In the genomic region with DNA sequence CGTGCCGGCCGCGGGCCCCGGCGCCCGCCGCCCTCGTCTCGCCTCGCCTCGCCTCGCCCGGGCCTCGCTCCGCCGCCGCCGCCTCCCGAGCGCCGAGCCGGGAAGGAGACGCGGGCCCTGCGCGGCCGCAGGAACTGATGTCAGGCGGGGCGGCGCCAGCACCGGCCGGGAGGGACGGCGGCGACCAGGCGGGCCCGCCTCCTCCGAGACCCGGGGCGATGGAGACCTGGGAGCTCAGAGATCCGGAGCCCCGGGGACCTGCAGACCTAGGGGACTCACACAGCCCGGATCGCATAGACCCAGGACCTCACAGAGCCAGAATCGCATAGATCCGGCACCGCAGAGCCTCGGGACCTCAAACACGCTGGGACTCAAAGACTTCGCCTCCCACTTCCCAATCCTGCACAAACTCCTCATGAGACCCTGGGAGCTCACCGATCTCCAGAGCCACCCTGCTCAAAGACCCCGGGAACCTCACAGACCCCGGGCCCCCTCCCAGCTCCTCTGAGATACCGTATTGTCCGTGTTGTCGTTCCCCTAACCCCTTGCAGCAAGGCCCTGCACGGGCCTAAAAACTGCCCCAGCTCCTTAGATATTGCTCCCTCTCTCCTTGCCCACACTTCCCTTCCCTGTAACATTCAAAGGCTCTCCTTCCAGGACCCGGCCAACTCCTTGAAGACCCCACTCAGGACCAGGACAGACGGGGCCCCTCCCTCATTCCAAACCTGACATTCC, we compare ENCODE assay signal across 8 mouse cellular contexts. TPM values are rescaled to one million over a fixed set of nuclear protein-coding genes. Genes with fewer than 3 reads are reported as not detected.
DNase-seq lines count a peak whose midpoint lies in the region; ATAC-seq and TF ChIP-seq lines count a peak whose summit lies in the region.

No protein-coding gene starts in this region.

- H3K4me1 ChIP-seq in bone marrow macrophage, adult 2 months (ENCODE audit: control insufficient read depth, insufficient read depth, low read length) = peaks cover 41% of the 10 kb centered on the region
- peaks cover 8% of the 10 kb centered on the region for H3K4me1 ChIP-seq in embryonic facial prominence, embryonic 14.5 days (ENCODE audit: control insufficient read depth, insufficient read depth, low read length)
- peaks cover 21% of the 10 kb centered on the region for H3K4me1 ChIP-seq in heart, embryonic 12.5 days (replicated peaks)
- peaks cover 14% of the 10 kb centered on the region for H3K4me1 ChIP-seq in kidney, embryonic 16.5 days (ENCODE audit: insufficient read depth, low read length)
- H3K4me1 ChIP-seq in liver, embryonic 15.5 days (replicated peaks) = peaks cover 27% of the 10 kb centered on the region
- peaks cover 7% of the 10 kb centered on the region for H3K4me1 ChIP-seq in neural tube, embryonic 11.5 days (ENCODE audit: control insufficient read depth, insufficient read depth, low read length)
- peaks cover 3% of the 10 kb centered on the region; the same call in 1 of the 2 replicates for H3K4me1 ChIP-seq in stomach, postnatal 0 days (replicated peaks; ENCODE audit: control insufficient read depth, insufficient read depth)

- TF ChIP-seq POLR2A in bone marrow macrophage, adult 2 months (IDR thresholded peaks at IDR 0.05; ENCODE audit: borderline replicate concordance, low read depth, low read length) = no peak; the same call in 1 of the 2 replicates

- no peaks in the 10 kb centered on the region for H3K9me3 ChIP-seq in embryonic facial prominence, embryonic 14.5 days (ENCODE audit: control insufficient read depth, low read length)
- H3K9me3 ChIP-seq in heart, embryonic 12.5 days (replicated peaks) = no peaks in the 10 kb centered on the region
- H3K9me3 ChIP-seq in kidney, embryonic 16.5 days (ENCODE audit: low read length) = no peaks in the 10 kb centered on the region
- no peaks in the 10 kb centered on the region for H3K9me3 ChIP-seq in liver, embryonic 15.5 days (replicated peaks)
- no peaks in the 10 kb centered on the region for H3K9me3 ChIP-seq in neural tube, embryonic 11.5 days (ENCODE audit: control insufficient read depth, low read length)
- H3K9me3 ChIP-seq in stomach, postnatal 0 days (ENCODE audit: control insufficient read depth, low read length) = no peaks in the 10 kb centered on the region

- peak; percentile 90 for ATAC-seq in embryonic facial prominence, embryonic 14.5 days (ENCODE audit: low read depth)
- peak; percentile 85 for ATAC-seq in heart, embryonic 12.5 days (ENCODE audit: insufficient number of reproducible peaks, low FRiP score)
- peak; percentile 82 for ATAC-seq in kidney, embryonic 16.5 days (ENCODE audit: low FRiP score, low TSS enrichment)
- peak; percentile 83 for ATAC-seq in liver, embryonic 15.5 days (ENCODE audit: insufficient read depth)
- ATAC-seq in neural tube, embryonic 11.5 days (ENCODE audit: insufficient read depth, low FRiP score, low TSS enrichment) = peak; percentile 67
- ATAC-seq in stomach, postnatal 0 days (ENCODE audit: low FRiP score, low TSS enrichment) = peak; percentile 85

- H3K4me3 ChIP-seq in bone marrow macrophage, adult 2 months (ENCODE audit: insufficient read depth, low read length) = peak overlapping the region; percentile 89
- peak overlapping the region; percentile 88 for H3K4me3 ChIP-seq in embryonic facial prominence, embryonic 14.5 days (ENCODE audit: low read depth, low read length)
- peak overlapping the region; percentile 76 for H3K4me3 ChIP-seq in heart, embryonic 12.5 days
- peak overlapping the region; percentile 64 for H3K4me3 ChIP-seq in kidney, embryonic 16.5 days (ENCODE audit: low read length)
- peak overlapping the region; percentile 78 for H3K4me3 ChIP-seq in liver, embryonic 15.5 days (replicated peaks)
- peak overlapping the region; percentile 82 for H3K4me3 ChIP-seq in neural tube, embryonic 11.5 days (ENCODE audit: low read depth, low read length)
- H3K4me3 ChIP-seq in stomach, postnatal 0 days (ENCODE audit: low read depth, low read length) = peak overlapping the region; percentile 81

- TF ChIP-seq EP300 in stomach, postnatal 0 days (optimal IDR thresholded peaks at IDR 0.05) = no peak

- peak overlapping the region; percentile 86 for H3K27ac ChIP-seq in bone marrow macrophage, adult 2 months (ENCODE audit: insufficient read depth, low read depth, low read length)
- peak overlapping the region; percentile 73 for H3K27ac ChIP-seq in embryonic facial prominence, embryonic 14.5 days (replicated peaks; ENCODE audit: low read depth, low read length)
- peak overlapping the region; percentile 87 for H3K27ac ChIP-seq in heart, embryonic 12.5 days (ENCODE audit: poor library complexity, severe bottlenecking)
- H3K27ac ChIP-seq in kidney, embryonic 16.5 days (ENCODE audit: low read length) = peak overlapping the region; percentile 74
- peak overlapping the region; percentile 21 for H3K27ac ChIP-seq in liver, embryonic 15.5 days (replicated peaks)
- 0 out of 2 replicates have a peak overlapping the region, but pooled peaks have one; percentile 53 for H3K27ac ChIP-seq in neural tube, embryonic 11.5 days (ENCODE audit: low read depth, low read length)
- peak overlapping the region; percentile 91 for H3K27ac ChIP-seq in stomach, postnatal 0 days (replicated peaks)

- 3% methylated on average over 23 of the region's 60 CpGs for WGBS in embryonic facial prominence, embryonic 14.5 days
- 2% methylated on average over 60 of the region's 60 CpGs for WGBS in heart, embryonic 12.5 days
- WGBS in kidney, embryonic 16.5 days = under 1% methylated on average over 27 of the region's 60 CpGs
- WGBS in liver, embryonic 15.5 days (ENCODE audit: insufficient replicate concordance) = 2% methylated on average over 49 of the region's 60 CpGs
- 1% methylated on average over 60 of the region's 60 CpGs for WGBS in neural tube, embryonic 11.5 days
- WGBS in stomach, postnatal 0 days = 1% methylated on average over 36 of the region's 60 CpGs

- peak overlapping the region; percentile 92 for H3K9ac ChIP-seq in embryonic facial prominence, embryonic 14.5 days (ENCODE audit: low read depth, low read length)
- peak overlapping the region; percentile 90 for H3K9ac ChIP-seq in heart, embryonic 12.5 days
- H3K9ac ChIP-seq in kidney, embryonic 16.5 days (replicated peaks; ENCODE audit: low read length) = peak overlapping the region; percentile 97
- peak overlapping the region; percentile 88 for H3K9ac ChIP-seq in liver, embryonic 15.5 days
- peak overlapping the region; percentile 82 for H3K9ac ChIP-seq in neural tube, embryonic 11.5 days (ENCODE audit: low read length)
- peak overlapping the region; percentile 96 for H3K9ac ChIP-seq in stomach, postnatal 0 days (ENCODE audit: low read length)

- TF ChIP-seq CTCF in bone marrow macrophage, adult 2 months (IDR thresholded peaks at IDR 0.05; ENCODE audit: low read depth, low read length) = no peak
- no peak for TF ChIP-seq CTCF in stomach, postnatal 0 days (IDR thresholded peaks at IDR 0.05; ENCODE audit: low read depth)

- peak; percentile 58 to 61 for DNase-seq in B cell, adult 2 months
- DNase-seq in embryonic facial prominence, embryonic 14.5 days (ENCODE audit: low spot score) = peak; percentile 79
- DNase-seq in neural tube, embryonic 11.5 days (ENCODE audit: low spot score) = peak; percentile 77
- peak; percentile 79 for DNase-seq in stomach, postnatal 0 days (ENCODE audit: low spot score)

- H3K36me3 ChIP-seq in embryonic facial prominence, embryonic 14.5 days (ENCODE audit: control insufficient read depth, insufficient read depth, low read length) = peaks cover 22% of the 10 kb centered on the region
- peaks cover 21% of the 10 kb centered on the region for H3K36me3 ChIP-seq in heart, embryonic 12.5 days
- 0 out of 2 replicates have a peak, but pooled peaks cover 10% of the 10 kb centered on the region for H3K36me3 ChIP-seq in kidney, embryonic 16.5 days (ENCODE audit: insufficient read depth, low read length)
- 0 out of 2 replicates have a peak, but pooled peaks cover 14% of the 10 kb centered on the region for H3K36me3 ChIP-seq in liver, embryonic 15.5 days (replicated peaks)
- no peaks in the 10 kb centered on the region for H3K36me3 ChIP-seq in neural tube, embryonic 11.5 days (ENCODE audit: control insufficient read depth, insufficient read depth, low read length)
- H3K36me3 ChIP-seq in stomach, postnatal 0 days (ENCODE audit: control insufficient read depth, insufficient read depth, low read length) = peaks cover 2% of the 10 kb centered on the region; the same call in 1 of the 2 replicates

- peak overlapping the region; percentile 93 for H3K4me2 ChIP-seq in embryonic facial prominence, embryonic 14.5 days (ENCODE audit: low read depth, low read length)
- H3K4me2 ChIP-seq in heart, embryonic 12.5 days = peak overlapping the region; percentile 94
- H3K4me2 ChIP-seq in kidney, embryonic 16.5 days (replicated peaks; ENCODE audit: low read depth, low read length) = peak overlapping the region; percentile 95
- peak overlapping the region; percentile 97 for H3K4me2 ChIP-seq in liver, embryonic 15.5 days
- peak overlapping the region; percentile 91 for H3K4me2 ChIP-seq in neural tube, embryonic 11.5 days (ENCODE audit: low read depth)
- H3K4me2 ChIP-seq in stomach, postnatal 0 days (replicated peaks; ENCODE audit: low read depth) = peak overlapping the region; percentile 90

- H3K27me3 ChIP-seq in embryonic facial prominence, embryonic 14.5 days (replicated peaks; ENCODE audit: control insufficient read depth, insufficient read depth, low read length) = no peaks in the 10 kb centered on the region
- no peaks in the 10 kb centered on the region for H3K27me3 ChIP-seq in heart, embryonic 12.5 days (replicated peaks)
- no peaks in the 10 kb centered on the region for H3K27me3 ChIP-seq in kidney, embryonic 16.5 days (ENCODE audit: insufficient read depth, low read length)
- 0 out of 2 replicates have a peak, but pooled peaks cover 5% of the 10 kb centered on the region for H3K27me3 ChIP-seq in liver, embryonic 15.5 days
- no peaks in the 10 kb centered on the region for H3K27me3 ChIP-seq in neural tube, embryonic 11.5 days (ENCODE audit: control insufficient read depth, insufficient read depth, low read length)
- no peaks in the 10 kb centered on the region for H3K27me3 ChIP-seq in stomach, postnatal 0 days (ENCODE audit: control insufficient read depth, insufficient read depth, low read length)

RNA-seq across cellular contexts. Expression of a gene that starts 0.5 kb away (rescaled TPM):
- 56.0 and 62.1 TPM in 2 replicates for polyA plus RNA-seq in bone marrow macrophage, adult 2 months (2012; ENCODE audit: insufficient read depth, insufficient read length, missing spikeins)
- 3.7 and 4.5 TPM in 2 replicates for polyA plus RNA-seq in embryonic facial prominence, embryonic 14.5 days (2014; fragmentation: Nextera tagmentation; extraction: Ambion mirVana)
- 6.1 and 6.2 TPM in 2 replicates for polyA plus RNA-seq in heart, embryonic 12.5 days (2016; fragmentation: Nextera tagmentation; extraction: Ambion mirVana)
- polyA plus RNA-seq in kidney, embryonic 16.5 days (2015; fragmentation: Nextera tagmentation; extraction: Ambion mirVana) = 6.4 TPM in 2 replicates
- 1.1 and 2.0 TPM in 2 replicates for polyA plus RNA-seq in liver, embryonic 15.5 days (2015; fragmentation: Nextera tagmentation; extraction: Ambion mirVana)
- 3.4 and 3.6 TPM in 2 replicates for polyA plus RNA-seq in neural tube, embryonic 11.5 days (2014; fragmentation: Nextera tagmentation; extraction: Ambion mirVana)
- polyA plus RNA-seq in stomach, postnatal 0 days (2015; fragmentation: Nextera tagmentation; extraction: Ambion mirVana) = 3.5 and 4.3 TPM in 2 replicates

RNA-seq across cellular contexts. Expression of a gene that starts 21.2 kb away (rescaled TPM):
- 5.6 TPM in 1 of 2 replicates, not detected in the other for polyA plus RNA-seq in bone marrow macrophage, adult 2 months (2012; ENCODE audit: insufficient read depth, insufficient read length, missing spikeins)
- 1.9 and 2.7 TPM in 2 replicates for polyA plus RNA-seq in embryonic facial prominence, embryonic 14.5 days (2014; fragmentation: Nextera tagmentation; extraction: Ambion mirVana)
- polyA plus RNA-seq in heart, embryonic 12.5 days (2016; fragmentation: Nextera tagmentation; extraction: Ambion mirVana) = 0.82 TPM in 1 of 2 replicates, not detected in the other
- 0.62 TPM in 1 of 2 replicates, not detected in the other for polyA plus RNA-seq in kidney, embryonic 16.5 days (2015; fragmentation: Nextera tagmentation; extraction: Ambion mirVana)
- polyA plus RNA-seq in liver, embryonic 15.5 days (2015; fragmentation: Nextera tagmentation; extraction: Ambion mirVana) = 1.2 TPM in 1 of 2 replicates, not detected in the other
- polyA plus RNA-seq in neural tube, embryonic 11.5 days (2014; fragmentation: Nextera tagmentation; extraction: Ambion mirVana) = not detected in 2 replicates
- polyA plus RNA-seq in stomach, postnatal 0 days (2015; fragmentation: Nextera tagmentation; extraction: Ambion mirVana) = not detected in 2 replicates

RNA-seq across cellular contexts. Expression of a gene that starts 40.6 kb away (rescaled TPM):
- 0.48 and 0.49 TPM in 2 replicates for polyA plus RNA-seq in bone marrow macrophage, adult 2 months (2012; ENCODE audit: insufficient read depth, insufficient read length, missing spikeins)
- polyA plus RNA-seq in embryonic facial prominence, embryonic 14.5 days (2014; fragmentation: Nextera tagmentation; extraction: Ambion mirVana) = 0.08 TPM in 1 of 2 replicates, not detected in the other
- polyA plus RNA-seq in heart, embryonic 12.5 days (2016; fragmentation: Nextera tagmentation; extraction: Ambion mirVana) = 0.21 and 0.24 TPM in 2 replicates
- 0.54 and 0.69 TPM in 2 replicates for polyA plus RNA-seq in kidney, embryonic 16.5 days (2015; fragmentation: Nextera tagmentation; extraction: Ambion mirVana)
- 0.07 TPM in 1 of 2 replicates, not detected in the other for polyA plus RNA-seq in liver, embryonic 15.5 days (2015; fragmentation: Nextera tagmentation; extraction: Ambion mirVana)
- not detected in 2 replicates for polyA plus RNA-seq in neural tube, embryonic 11.5 days (2014; fragmentation: Nextera tagmentation; extraction: Ambion mirVana)
- 1.6 and 1.8 TPM in 2 replicates for polyA plus RNA-seq in stomach, postnatal 0 days (2015; fragmentation: Nextera tagmentation; extraction: Ambion mirVana)

RNA-seq across cellular contexts. Expression of a gene that starts 45.7 kb away (rescaled TPM):
- polyA plus RNA-seq in bone marrow macrophage, adult 2 months (2012; ENCODE audit: insufficient read depth, insufficient read length, missing spikeins) = 2.4 and 3.3 TPM in 2 replicates
- polyA plus RNA-seq in embryonic facial prominence, embryonic 14.5 days (2014; fragmentation: Nextera tagmentation; extraction: Ambion mirVana) = 0.17 and 0.41 TPM in 2 replicates
- 0.19 and 0.37 TPM in 2 replicates for polyA plus RNA-seq in heart, embryonic 12.5 days (2016; fragmentation: Nextera tagmentation; extraction: Ambion mirVana)
- polyA plus RNA-seq in kidney, embryonic 16.5 days (2015; fragmentation: Nextera tagmentation; extraction: Ambion mirVana) = 4.3 and 5.4 TPM in 2 replicates
- 4.4 and 4.6 TPM in 2 replicates for polyA plus RNA-seq in liver, embryonic 15.5 days (2015; fragmentation: Nextera tagmentation; extraction: Ambion mirVana)
- 0.50 and 0.61 TPM in 2 replicates for polyA plus RNA-seq in neural tube, embryonic 11.5 days (2014; fragmentation: Nextera tagmentation; extraction: Ambion mirVana)
- polyA plus RNA-seq in stomach, postnatal 0 days (2015; fragmentation: Nextera tagmentation; extraction: Ambion mirVana) = 2.2 and 2.3 TPM in 2 replicates

RNA-seq across cellular contexts. Expression of a gene that starts 58.3 kb away (rescaled TPM):
- polyA plus RNA-seq in bone marrow macrophage, adult 2 months (2012; ENCODE audit: insufficient read depth, insufficient read length, missing spikeins) = 60.2 and 65.0 TPM in 2 replicates
- polyA plus RNA-seq in embryonic facial prominence, embryonic 14.5 days (2014; fragmentation: Nextera tagmentation; extraction: Ambion mirVana) = 22.8 and 27.7 TPM in 2 replicates
- polyA plus RNA-seq in heart, embryonic 12.5 days (2016; fragmentation: Nextera tagmentation; extraction: Ambion mirVana) = 70.1 and 70.6 TPM in 2 replicates
- 76.4 and 85.2 TPM in 2 replicates for polyA plus RNA-seq in kidney, embryonic 16.5 days (2015; fragmentation: Nextera tagmentation; extraction: Ambion mirVana)
- polyA plus RNA-seq in liver, embryonic 15.5 days (2015; fragmentation: Nextera tagmentation; extraction: Ambion mirVana) = 1.7 and 1.9 TPM in 2 replicates
- 31.5 and 34.9 TPM in 2 replicates for polyA plus RNA-seq in neural tube, embryonic 11.5 days (2014; fragmentation: Nextera tagmentation; extraction: Ambion mirVana)
- 45.1 and 49.2 TPM in 2 replicates for polyA plus RNA-seq in stomach, postnatal 0 days (2015; fragmentation: Nextera tagmentation; extraction: Ambion mirVana)

Comparison
In these comparisons a context has a peak if more than half of its experiments do, and no peak if none do; other contexts are left out.
1. Peak in every context shown above with its lines: DNase-seq, ATAC-seq, H3K4me3 ChIP-seq and H3K27ac ChIP-seq.
2. H3K27ac ChIP-seq: peak in every context shown above with its lines; median percentile 91 in stomach, postnatal 0 days; 87 in heart, embryonic 12.5 days; 86 in bone marrow macrophage, adult 2 months; 74 in kidney, embryonic 16.5 days; 73 in embryonic facial prominence, embryonic 14.5 days; 53 in neural tube, embryonic 11.5 days; 21 in liver, embryonic 15.5 days.